Comparison of ENCODE assay signal across 17 mouse cellular contexts in genomic region chr7:97309461-97310340, GRCm38 (mm10). TPM values are rescaled to one million over a fixed set of nuclear protein-coding genes. Genes with fewer than 3 reads are reported as not detected.
DNase-seq lines count a peak whose midpoint lies in the region; ATAC-seq and TF ChIP-seq lines count a peak whose summit lies in the region.
"Had no signal": no experiment of that assay in that cellular context is flagged by ENCODE, and none has a peak within 500 bp of the region (broad histone marks: within the 10 kb centered on the region; RNA-seq: fewer than 3 reads in every experiment).

No protein-coding gene starts in this region.

- H3K4me1 ChIP-seq in heart, adult 2 months (ENCODE audit: control insufficient read depth, insufficient read depth, low read length), result no peaks in the 10 kb centered on the region
- H3K4me1 ChIP-seq in liver, embryonic 11.5 days (replicated peaks; ENCODE audit: control insufficient read depth, insufficient read depth, low read length), result no peaks in the 10 kb centered on the region
- H3K4me1 ChIP-seq in liver, embryonic 12.5 days, result peaks cover 6% of the 10 kb centered on the region; the same call in 1 of the 2 replicates
- H3K4me1 ChIP-seq: embryonic facial prominence, embryonic 12.5 days; heart, embryonic 13.5 days; liver, embryonic 15.5 days; neural tube, embryonic 12.5 days had no signal

- no peak overlapping the region for H3K4me2 ChIP-seq in liver, embryonic 11.5 days
- H3K4me2 ChIP-seq in liver, embryonic 12.5 days, result no peak overlapping the region
- H3K4me2 ChIP-seq: embryonic facial prominence, embryonic 12.5 days; heart, embryonic 13.5 days; liver, embryonic 15.5 days; neural tube, embryonic 12.5 days had no signal

- H3K36me3 ChIP-seq in heart, adult 2 months (ENCODE audit: control insufficient read depth, insufficient read depth, low read length), result no peaks in the 10 kb centered on the region
- H3K36me3 ChIP-seq in liver, embryonic 11.5 days (ENCODE audit: control insufficient read depth, insufficient read depth, low read length), result peaks cover 15% of the 10 kb centered on the region
- H3K36me3 ChIP-seq in liver, embryonic 12.5 days, result peaks cover 39% of the 10 kb centered on the region

- peak; percentile 1 to 14 for DNase-seq in heart, adult 2 months
- DNase-seq in heart, postnatal 10 days, result no peak
- DNase-seq in liver, embryonic 11.5 days (ENCODE audit: low spot score), result peak; percentile 27
- peak; percentile 2 for DNase-seq in right cerebral cortex, postnatal 25 days
- no peak for DNase-seq in right cerebral cortex, adult 2 months (ENCODE audit: low spot score in 2 of 2)
- peak; percentile 1 for DNase-seq in right cerebral cortex, postnatal 4 days
- DNase-seq: cerebellum, adult 8-10 months; forebrain, postnatal 0 days; kidney, adult 9 months; lung, postnatal 14 days had no signal

- no peaks in the 10 kb centered on the region for H3K79me2 ChIP-seq in heart, adult 2 months (replicated peaks; ENCODE audit: control insufficient read depth, insufficient read depth, low read length)

- no peak for TF ChIP-seq POLR2A in heart, adult 2 months (IDR thresholded peaks at IDR 0.05; ENCODE audit: insufficient read depth, low read depth, low read length)

- intact Hi-C loops in heart, adult 2 months (cut with DNase I), result no loop called here
- intact Hi-C loops in heart, postnatal 10 days (cut with DNase I), result no loop called here

- TF ChIP-seq EP300 in heart, adult 2 months (IDR thresholded peaks at IDR 0.05; ENCODE audit: insufficient read depth, low read depth, low read length), result no peak

- 85% methylated on average over 4 of the region's 4 CpGs for WGBS in heart, adult 2 months
- 90% methylated on average over 4 of the region's 4 CpGs for WGBS in liver, embryonic 11.5 days
- 65% methylated on average over 4 of the region's 4 CpGs for WGBS in liver, embryonic 12.5 days (ENCODE audit: insufficient replicate concordance)

- H3K9ac ChIP-seq in heart, adult 2 months (ENCODE audit: low read depth, low read length), result no peak overlapping the region
- H3K9ac ChIP-seq in liver, embryonic 11.5 days (ENCODE audit: low read depth, low read length), result no peak overlapping the region
- H3K9ac ChIP-seq in liver, embryonic 12.5 days, result no peak overlapping the region
- H3K9ac ChIP-seq: embryonic facial prominence, embryonic 12.5 days; forebrain, postnatal 0 days; heart, embryonic 13.5 days; liver, embryonic 15.5 days; neural tube, embryonic 12.5 days had no signal

- no peak overlapping the region for H3K27ac ChIP-seq in heart, adult 2 months
- no peak overlapping the region for H3K27ac ChIP-seq in liver, embryonic 11.5 days (ENCODE audit: low read depth, low read length)
- H3K27ac ChIP-seq in liver, embryonic 12.5 days, result no peak overlapping the region
- H3K27ac ChIP-seq: embryonic facial prominence, embryonic 12.5 days; heart, embryonic 13.5 days; liver, embryonic 15.5 days; neural tube, embryonic 12.5 days had no signal

- no peak overlapping the region for H3K4me3 ChIP-seq in heart, adult 2 months
- H3K4me3 ChIP-seq in liver, embryonic 11.5 days (ENCODE audit: low read depth, low read length), result no peak overlapping the region
- no peak overlapping the region for H3K4me3 ChIP-seq in liver, embryonic 12.5 days
- H3K4me3 ChIP-seq: embryonic facial prominence, embryonic 12.5 days; heart, embryonic 13.5 days; liver, embryonic 15.5 days; neural tube, embryonic 12.5 days had no signal

- peaks cover 4% of the 10 kb centered on the region; the same call in 1 of the 2 replicates for H3K9me3 ChIP-seq in liver, embryonic 11.5 days (ENCODE audit: control insufficient read depth, low read length)
- no peaks in the 10 kb centered on the region for H3K9me3 ChIP-seq in liver, embryonic 12.5 days (replicated peaks)
- H3K9me3 ChIP-seq: embryonic facial prominence, embryonic 12.5 days; liver, embryonic 15.5 days; neural tube, embryonic 12.5 days had no signal

- TF ChIP-seq CTCF in heart, adult 2 months (IDR thresholded peaks at IDR 0.05), result no peak

- ATAC-seq in liver, embryonic 11.5 days (replicated peaks; ENCODE audit: low FRiP score), result no peak
- no peak for ATAC-seq in liver, embryonic 12.5 days
- no peak for ATAC-seq in megakaryocyte, adult 5-6 weeks (ENCODE audit: poor library complexity, severe bottlenecking)
- ATAC-seq: forebrain, postnatal 0 days had no signal

- no peaks in the 10 kb centered on the region for H3K27me3 ChIP-seq in heart, adult 2 months (ENCODE audit: control insufficient read depth, insufficient read depth, low read length)
- no peaks in the 10 kb centered on the region for H3K27me3 ChIP-seq in liver, embryonic 11.5 days (replicated peaks; ENCODE audit: control insufficient read depth, insufficient read depth, low read length)
- no peaks in the 10 kb centered on the region for H3K27me3 ChIP-seq in liver, embryonic 12.5 days (replicated peaks)
- H3K27me3 ChIP-seq: embryonic facial prominence, embryonic 12.5 days; heart, embryonic 13.5 days; liver, embryonic 15.5 days; neural tube, embryonic 12.5 days had no signal

RNA-seq across cellular contexts. Expression of gene Usp35, which starts 22.1 kb away (rescaled TPM):
- 1 to 10 TPM in 1 of 2 experiments, under 1 TPM in 1; 0.84 to 1.0 TPM for total RNA-seq in heart, adult 2 months (2021)
- polyA plus RNA-seq in heart, adult 2 months (2012; rRNA removed), result 2.5 and 2.8 TPM in 2 replicates
- total RNA-seq in heart, postnatal 10 days (2021), result 1 to 10 TPM; 1.5 to 1.7 TPM
- 0.86 and 0.92 TPM in 2 replicates for polyA plus RNA-seq in liver, embryonic 11.5 days (2014; fragmentation: Nextera tagmentation; extraction: Ambion mirVana)
- 0.41 and 0.49 TPM in 2 replicates for polyA plus RNA-seq in liver, embryonic 12.5 days (2016; fragmentation: Nextera tagmentation; extraction: Ambion mirVana)
- 0.87 and 1.1 TPM in 2 replicates for total RNA-seq in megakaryocyte, adult 5-6 weeks (2015)
- total RNA-seq in megakaryocyte, adult 5-6 weeks (2017), result 0.66 and 0.77 TPM in 2 replicates
- total RNA-seq: common myeloid progenitor, adult 5-6 weeks had no signal

RNA-seq across cellular contexts. Expression of gene Kctd21, which starts 22.4 kb away (rescaled TPM):
- 1 to 10 TPM; 3.7 to 4.1 TPM for total RNA-seq in heart, adult 2 months (2021)
- polyA plus RNA-seq in heart, adult 2 months (2012; rRNA removed), result 3.6 and 6.3 TPM in 2 replicates
- 1 to 10 TPM; 1.4 to 2.7 TPM for total RNA-seq in heart, postnatal 10 days (2021)
- 2.2 and 2.6 TPM in 2 replicates for polyA plus RNA-seq in liver, embryonic 11.5 days (2014; fragmentation: Nextera tagmentation; extraction: Ambion mirVana)
- 0.92 and 1.1 TPM in 2 replicates for polyA plus RNA-seq in liver, embryonic 12.5 days (2016; fragmentation: Nextera tagmentation; extraction: Ambion mirVana)
- total RNA-seq in megakaryocyte, adult 5-6 weeks (2015), result 3.3 and 4.5 TPM in 2 replicates
- total RNA-seq in megakaryocyte, adult 5-6 weeks (2017), result 1.8 and 2.3 TPM in 2 replicates

Comparison
In these comparisons a context has a peak if more than half of its experiments do, and no peak if none do; other contexts are left out.
1. DNase-seq: peak in heart, adult 2 months (2 of 2), liver, embryonic 11.5 days (single experiment), right cerebral cortex, postnatal 25 days (single experiment) and right cerebral cortex, postnatal 4 days (single experiment); none in heart, postnatal 10 days (0 of 2) and right cerebral cortex, adult 2 months (0 of 2).